Mouse (Mus musculus): ENCODE results near the gene Zfp354b. TPM values are rescaled to one million over a fixed set of nuclear protein-coding genes. Genes with fewer than 3 reads are reported as not detected.

Zfp354b gene
- polyA plus RNA-seq, 1 experiment: 0.75 TPM

- no peak for TF ChIP-seq CTCF (conservative IDR thresholded peaks at IDR 0.05; ENCODE audit: insufficient read depth, insufficient read length, low read depth, low read length)
- TF ChIP-seq POLR2A (IDR thresholded peaks at IDR 0.05; ENCODE audit: low read depth, low read length): no peak
- Histone ChIP-seq H3K27ac (ENCODE audit: insufficient read depth, low read depth, low read length) (no peak overlapping the region), H3K4me1 (ENCODE audit: control insufficient read depth, insufficient read depth, low read length) (peaks cover 3% of the 10 kb centered on the region; the same call in 1 of the 2 replicates), H3K27me3 (replicated peaks; ENCODE audit: control insufficient read depth, insufficient read depth, low read length) (no peaks in the 10 kb centered on the region), H3K4me3 (ENCODE audit: insufficient read depth, low read depth, low read length) (no peak overlapping the region), H3K36me3 (ENCODE audit: control insufficient read depth, insufficient read depth, low read length) (peaks cover 7% of the 10 kb centered on the region)
- DNase-seq: no peak
- WGBS: 96% methylated on average over 3 of the region's 3 CpGs
These were observed 17.0 kb downstream of the Zfp354b start for GRCm38 (mm10) chr11:50914461-50914860.

- 73% methylated on average over 1 of the region's 1 CpGs for WGBS
- no peak for TF ChIP-seq POLR2A (IDR thresholded peaks at IDR 0.05; ENCODE audit: low read depth, low read length)
- TF ChIP-seq CTCF (conservative IDR thresholded peaks at IDR 0.05; ENCODE audit: insufficient read depth, insufficient read length, low read depth, low read length): no peak
- H3K27me3 ChIP-seq (replicated peaks; ENCODE audit: control insufficient read depth, insufficient read depth, low read length): no peaks in the 10 kb centered on the region
- H3K4me3 ChIP-seq (ENCODE audit: insufficient read depth, low read depth, low read length): no peak overlapping the region
- peaks cover 11% of the 10 kb centered on the region for H3K36me3 ChIP-seq (ENCODE audit: control insufficient read depth, insufficient read depth, low read length)
- DNase-seq: peak; percentile 48
- H3K27ac ChIP-seq (ENCODE audit: insufficient read depth, low read depth, low read length): no peak overlapping the region
- peaks cover 3% of the 10 kb centered on the region; the same call in 1 of the 2 replicates for H3K4me1 ChIP-seq (ENCODE audit: control insufficient read depth, insufficient read depth, low read length)
These were observed 18.1 kb downstream of the Zfp354b start for GRCm38 (mm10) chr11:50913301-50913700.

- 87% methylated on average over 5 of the region's 5 CpGs for WGBS
- no peak overlapping the region for H3K27ac ChIP-seq (ENCODE audit: insufficient read depth, low read depth, low read length)
- DNase-seq: no peak
- no peaks in the 10 kb centered on the region for H3K27me3 ChIP-seq (replicated peaks; ENCODE audit: control insufficient read depth, insufficient read depth, low read length)
- H3K4me1 ChIP-seq (ENCODE audit: control insufficient read depth, insufficient read depth, low read length): peaks cover 1% of the 10 kb centered on the region; the same call in 1 of the 2 replicates
- no peak overlapping the region for H3K4me3 ChIP-seq (ENCODE audit: insufficient read depth, low read depth, low read length)
- TF ChIP-seq POLR2A (IDR thresholded peaks at IDR 0.05; ENCODE audit: low read depth, low read length) (no peak), CTCF (conservative IDR thresholded peaks at IDR 0.05; ENCODE audit: insufficient read depth, insufficient read length, low read depth, low read length) (no peak)
- H3K36me3 ChIP-seq (ENCODE audit: control insufficient read depth, insufficient read depth, low read length): peaks cover 44% of the 10 kb centered on the region
These were observed 23.3 kb downstream of the Zfp354b start for GRCm38 (mm10) chr11:50908136-50908535.

- Histone ChIP-seq H3K27ac (ENCODE audit: insufficient read depth, low read depth, low read length) (no peak overlapping the region), H3K27me3 (replicated peaks; ENCODE audit: control insufficient read depth, insufficient read depth, low read length) (no peaks in the 10 kb centered on the region), H3K4me3 (ENCODE audit: insufficient read depth, low read depth, low read length) (no peak overlapping the region), H3K36me3 (ENCODE audit: control insufficient read depth, insufficient read depth, low read length) (peaks cover 20% of the 10 kb centered on the region), H3K4me1 (ENCODE audit: control insufficient read depth, insufficient read depth, low read length) (no peaks in the 10 kb centered on the region)
- WGBS: 80% methylated on average over 1 of the region's 1 CpGs
- no peak for DNase-seq
- no peak for TF ChIP-seq CTCF (conservative IDR thresholded peaks at IDR 0.05; ENCODE audit: insufficient read depth, insufficient read length, low read depth, low read length)
- no peak for TF ChIP-seq POLR2A (IDR thresholded peaks at IDR 0.05; ENCODE audit: low read depth, low read length)
These were observed 34.1 kb downstream of the Zfp354b start for GRCm38 (mm10) chr11:50897359-50897758.

- DNase-seq: no peak
- Histone ChIP-seq H3K27ac (ENCODE audit: insufficient read depth, low read depth, low read length) (no peak overlapping the region), H3K36me3 (ENCODE audit: control insufficient read depth, insufficient read depth, low read length) (no peaks in the 10 kb centered on the region), H3K4me1 (ENCODE audit: control insufficient read depth, insufficient read depth, low read length) (no peaks in the 10 kb centered on the region), H3K4me3 (ENCODE audit: insufficient read depth, low read depth, low read length) (no peak overlapping the region), H3K27me3 (replicated peaks; ENCODE audit: control insufficient read depth, insufficient read depth, low read length) (no peaks in the 10 kb centered on the region)
- no peak for TF ChIP-seq POLR2A (IDR thresholded peaks at IDR 0.05; ENCODE audit: low read depth, low read length)
- TF ChIP-seq CTCF (conservative IDR thresholded peaks at IDR 0.05; ENCODE audit: insufficient read depth, insufficient read length, low read depth, low read length): no peak
- 55% methylated on average over 2 of the region's 2 CpGs for WGBS
These were observed 39.0 kb downstream of the Zfp354b start for GRCm38 (mm10) chr11:50892441-50892840.

GRCm38 (mm10) chr11:50887390-50888128 is 43.9 kb downstream of the Zfp354b start, which contains the start of gene Zfp454:
Zfp454 (minus strand) TSS chr11:50887651.
- Histone ChIP-seq H3K36me3 (ENCODE audit: control insufficient read depth, insufficient read depth, low read length) (no peaks in the 10 kb centered on the region), H3K4me1 (ENCODE audit: control insufficient read depth, insufficient read depth, low read length) (no peaks in the 10 kb centered on the region), H3K27ac (ENCODE audit: insufficient read depth, low read depth, low read length) (no peak within 1 kb of the TSS), H3K27me3 (replicated peaks; ENCODE audit: control insufficient read depth, insufficient read depth, low read length) (no peaks in the 10 kb centered on the region), H3K4me3 (ENCODE audit: insufficient read depth, low read depth, low read length) (peak within 1 kb of the TSS; percentile 47)
- peak; percentile 94 for DNase-seq
- no peak for TF ChIP-seq CTCF (conservative IDR thresholded peaks at IDR 0.05; ENCODE audit: insufficient read depth, insufficient read length, low read depth, low read length)
- TF ChIP-seq POLR2A (IDR thresholded peaks at IDR 0.05; ENCODE audit: low read depth, low read length): peak; percentile 11
- WGBS: 7% methylated on average over 26 of the region's 26 CpGs

GRCm38 (mm10) chr11:50886933-50887293 is 44.5 kb downstream of the Zfp354b start:
- Histone ChIP-seq H3K27ac (ENCODE audit: insufficient read depth, low read depth, low read length) (no peak overlapping the region), H3K4me1 (ENCODE audit: control insufficient read depth, insufficient read depth, low read length) (no peaks in the 10 kb centered on the region), H3K4me3 (ENCODE audit: insufficient read depth, low read depth, low read length) (peak overlapping the region; percentile 47), H3K27me3 (replicated peaks; ENCODE audit: control insufficient read depth, insufficient read depth, low read length) (no peaks in the 10 kb centered on the region), H3K36me3 (ENCODE audit: control insufficient read depth, insufficient read depth, low read length) (no peaks in the 10 kb centered on the region)
- no peak for TF ChIP-seq CTCF (conservative IDR thresholded peaks at IDR 0.05; ENCODE audit: insufficient read depth, insufficient read length, low read depth, low read length)
- no peak for TF ChIP-seq POLR2A (IDR thresholded peaks at IDR 0.05; ENCODE audit: low read depth, low read length)
- no peak for DNase-seq
- 14% methylated on average over 10 of the region's 10 CpGs for WGBS
